Mouse (Mus musculus): ENCODE results near the gene Nedd1. TPM values are rescaled to one million over a fixed set of nuclear protein-coding genes. Genes with fewer than 3 reads are reported as not detected.

Gene Nedd1
- polyA plus RNA-seq, 1 experiment from 2014 or later = 53.9 TPM

DNA sequence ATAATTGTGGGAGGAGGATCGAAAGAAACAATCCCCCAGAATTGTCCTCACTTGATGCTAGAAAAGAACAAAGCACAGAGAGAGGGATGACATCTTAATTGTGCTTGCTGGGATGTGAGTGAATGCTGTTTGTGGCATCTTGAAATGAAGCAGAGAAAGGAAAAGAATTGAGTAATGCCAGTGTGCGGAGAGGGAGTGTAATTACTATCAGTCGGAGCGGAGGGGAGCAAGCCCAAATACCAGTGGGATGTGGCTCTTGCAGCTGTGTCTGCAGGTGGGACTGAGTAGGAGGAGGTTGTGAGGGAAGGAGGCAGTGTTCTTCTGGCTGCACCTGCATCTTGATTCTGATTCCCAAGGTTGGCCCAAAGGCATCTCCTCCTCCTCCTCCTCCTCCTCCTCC lies 69.0 kb downstream of the Nedd1 start:
- 77% methylated on average over 4 of the region's 4 CpGs for WGBS (ENCODE audit: insufficient replicate concordance)
- H3K4me2 ChIP-seq = no peak overlapping the region
- no peaks in the 10 kb centered on the region for H3K36me3 ChIP-seq (ENCODE audit: control insufficient read depth, insufficient read depth, low read length)
- no peak for ATAC-seq (replicated peaks; ENCODE audit: insufficient number of reproducible peaks, low FRiP score, low TSS enrichment)
- H3K4me1 ChIP-seq (ENCODE audit: control insufficient read depth, insufficient read depth, low read length) = no peaks in the 10 kb centered on the region
- H3K9me3 ChIP-seq (replicated peaks; ENCODE audit: control insufficient read depth, low read length) = no peaks in the 10 kb centered on the region
- H3K4me3 ChIP-seq (ENCODE audit: low read depth, low read length) = no peak overlapping the region
- no peaks in the 10 kb centered on the region; the same call in 1 of the 2 replicates for H3K27me3 ChIP-seq (ENCODE audit: control insufficient read depth, insufficient read depth, low read length)
- no peak overlapping the region for H3K9ac ChIP-seq (ENCODE audit: low read depth, low read length)
- no peak overlapping the region for H3K27ac ChIP-seq (ENCODE audit: low read depth, low read length)

- Histone ChIP-seq H3K9me3 (replicated peaks; ENCODE audit: control insufficient read depth, low read length) (no peaks in the 10 kb centered on the region), H3K36me3 (ENCODE audit: control insufficient read depth, insufficient read depth, low read length) (no peaks in the 10 kb centered on the region), H3K4me3 (ENCODE audit: low read depth, low read length) (no peak overlapping the region), H3K27ac (ENCODE audit: low read depth, low read length) (no peak overlapping the region), H3K27me3 (ENCODE audit: control insufficient read depth, insufficient read depth, low read length) (no peaks in the 10 kb centered on the region; the same call in 1 of the 2 replicates), H3K4me2 (no peak overlapping the region), H3K9ac (ENCODE audit: low read depth, low read length) (no peak overlapping the region), H3K4me1 (ENCODE audit: control insufficient read depth, insufficient read depth, low read length) (no peaks in the 10 kb centered on the region)
- ATAC-seq (replicated peaks; ENCODE audit: insufficient number of reproducible peaks, low FRiP score, low TSS enrichment) = no peak
- WGBS (ENCODE audit: insufficient replicate concordance) = 49% methylated on average over 3 of the region's 3 CpGs
Observed at GRCm38 (mm10) chr10:92652399-92652920, 69.8 kb downstream of the Nedd1 start.

DNA sequence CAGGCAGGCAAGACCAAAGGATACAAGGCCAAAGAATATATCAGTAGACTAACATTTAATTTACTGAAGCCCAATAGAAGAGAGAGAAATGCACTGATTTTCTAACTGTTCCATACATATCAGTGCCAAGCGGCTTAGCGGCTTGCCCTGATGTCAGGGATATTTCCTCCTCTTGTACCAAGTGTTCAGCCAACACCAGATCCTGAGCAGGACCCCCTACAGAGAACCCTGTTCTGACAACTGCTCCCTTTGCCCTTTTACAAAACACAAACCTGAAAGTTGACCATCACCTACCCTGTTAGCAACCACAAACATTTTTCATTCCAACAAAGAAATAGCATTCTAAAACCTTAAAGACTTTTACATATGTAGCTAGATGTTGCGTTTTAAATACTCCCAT lies 71.0 kb downstream of the Nedd1 start:
- Histone ChIP-seq H3K27me3 (ENCODE audit: control insufficient read depth, insufficient read depth, low read length) (no peaks in the 10 kb centered on the region; the same call in 1 of the 2 replicates), H3K36me3 (ENCODE audit: control insufficient read depth, insufficient read depth, low read length) (no peaks in the 10 kb centered on the region), H3K9me3 (replicated peaks; ENCODE audit: control insufficient read depth, low read length) (no peaks in the 10 kb centered on the region), H3K4me2 (no peak overlapping the region), H3K4me3 (ENCODE audit: low read depth, low read length) (no peak overlapping the region), H3K27ac (ENCODE audit: low read depth, low read length) (no peak overlapping the region), H3K4me1 (ENCODE audit: control insufficient read depth, insufficient read depth, low read length) (no peaks in the 10 kb centered on the region), H3K9ac (ENCODE audit: low read depth, low read length) (no peak overlapping the region)
- 83% methylated on average over 3 of the region's 3 CpGs for WGBS (ENCODE audit: insufficient replicate concordance)
- ATAC-seq (replicated peaks; ENCODE audit: insufficient number of reproducible peaks, low FRiP score, low TSS enrichment) = no peak

DNA sequence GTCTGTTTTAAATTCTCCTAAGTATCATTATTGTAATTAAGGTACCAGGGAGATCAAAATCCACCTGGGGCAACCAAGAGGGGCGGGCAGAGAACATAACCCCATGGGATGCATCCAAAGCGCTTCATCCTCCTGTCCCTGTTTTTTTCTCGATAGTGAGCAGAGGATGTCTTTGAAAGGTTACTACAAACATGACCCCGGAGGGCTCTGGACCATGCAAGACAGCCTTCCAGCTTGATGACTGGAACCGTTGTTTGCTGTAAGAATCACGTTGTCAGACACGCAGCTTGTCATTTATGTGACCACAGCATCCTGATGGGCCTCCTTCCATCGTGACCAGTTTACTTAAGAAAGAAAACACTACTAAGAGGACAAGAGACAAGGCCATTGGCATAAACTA lies 73.1 kb downstream of the Nedd1 start:
- Histone ChIP-seq H3K9ac (ENCODE audit: low read depth, low read length) (no peak overlapping the region), H3K4me3 (ENCODE audit: low read depth, low read length) (no peak overlapping the region), H3K36me3 (ENCODE audit: control insufficient read depth, insufficient read depth, low read length) (no peaks in the 10 kb centered on the region), H3K4me2 (no peak overlapping the region), H3K4me1 (ENCODE audit: control insufficient read depth, insufficient read depth, low read length) (no peaks in the 10 kb centered on the region), H3K27ac (ENCODE audit: low read depth, low read length) (no peak overlapping the region), H3K27me3 (ENCODE audit: control insufficient read depth, insufficient read depth, low read length) (no peaks in the 10 kb centered on the region), H3K9me3 (replicated peaks; ENCODE audit: control insufficient read depth, low read length) (no peaks in the 10 kb centered on the region)
- ATAC-seq (replicated peaks; ENCODE audit: insufficient number of reproducible peaks, low FRiP score, low TSS enrichment) = no peak
- WGBS (ENCODE audit: insufficient replicate concordance) = 71% methylated on average over 8 of the region's 8 CpGs

DNA sequence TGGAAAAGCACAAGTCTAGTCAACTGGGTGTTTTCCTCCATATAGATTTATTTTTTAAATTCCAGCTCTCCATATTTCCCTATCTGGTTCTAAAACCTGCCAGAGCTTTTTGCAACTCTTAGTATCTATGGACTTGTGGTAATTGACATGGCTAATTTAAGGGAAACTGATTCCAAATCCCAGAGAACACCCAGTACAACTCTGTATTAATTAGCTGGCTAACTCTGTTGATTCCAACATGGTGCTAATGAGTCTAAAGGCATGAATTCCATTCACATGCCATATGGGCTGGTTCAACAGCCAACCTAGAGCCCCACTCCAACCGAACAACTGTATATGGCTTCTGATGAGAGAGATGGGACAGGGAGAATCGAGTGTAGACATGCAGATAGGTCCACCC lies 74.5 kb downstream of the Nedd1 start:
- ATAC-seq (replicated peaks; ENCODE audit: insufficient number of reproducible peaks, low FRiP score, low TSS enrichment) = no peak
- Histone ChIP-seq H3K4me2 (no peak overlapping the region), H3K27me3 (ENCODE audit: control insufficient read depth, insufficient read depth, low read length) (no peaks in the 10 kb centered on the region), H3K36me3 (ENCODE audit: control insufficient read depth, insufficient read depth, low read length) (no peaks in the 10 kb centered on the region), H3K4me1 (ENCODE audit: control insufficient read depth, insufficient read depth, low read length) (no peaks in the 10 kb centered on the region), H3K27ac (ENCODE audit: low read depth, low read length) (no peak overlapping the region), H3K4me3 (ENCODE audit: low read depth, low read length) (no peak overlapping the region), H3K9ac (ENCODE audit: low read depth, low read length) (no peak overlapping the region), H3K9me3 (replicated peaks; ENCODE audit: control insufficient read depth, low read length) (no peaks in the 10 kb centered on the region)
- 77% methylated on average over 2 of the region's 2 CpGs for WGBS (ENCODE audit: insufficient replicate concordance)

GRCm38 (mm10) chr10:92643995-92644394 lies 78.2 kb downstream of the Nedd1 start:
- Histone ChIP-seq H3K36me3 (ENCODE audit: control insufficient read depth, insufficient read depth, low read length) (no peaks in the 10 kb centered on the region), H3K9me3 (replicated peaks; ENCODE audit: control insufficient read depth, low read length) (no peaks in the 10 kb centered on the region), H3K27me3 (ENCODE audit: control insufficient read depth, insufficient read depth, low read length) (no peaks in the 10 kb centered on the region), H3K27ac (ENCODE audit: low read depth, low read length) (no peak overlapping the region), H3K9ac (ENCODE audit: low read depth, low read length) (no peak overlapping the region), H3K4me1 (ENCODE audit: control insufficient read depth, insufficient read depth, low read length) (no peaks in the 10 kb centered on the region), H3K4me3 (ENCODE audit: low read depth, low read length) (no peak overlapping the region), H3K4me2 (no peak overlapping the region)
- no peak for ATAC-seq (replicated peaks; ENCODE audit: insufficient number of reproducible peaks, low FRiP score, low TSS enrichment)
- 70% methylated on average over 8 of the region's 8 CpGs for WGBS (ENCODE audit: insufficient replicate concordance)

- Histone ChIP-seq H3K4me1 (ENCODE audit: control insufficient read depth, insufficient read depth, low read length) (no peaks in the 10 kb centered on the region), H3K9ac (ENCODE audit: low read depth, low read length) (no peak overlapping the region), H3K4me2 (no peak overlapping the region), H3K4me3 (ENCODE audit: low read depth, low read length) (no peak overlapping the region), H3K9me3 (replicated peaks; ENCODE audit: control insufficient read depth, low read length) (no peaks in the 10 kb centered on the region), H3K27me3 (ENCODE audit: control insufficient read depth, insufficient read depth, low read length) (no peaks in the 10 kb centered on the region), H3K36me3 (ENCODE audit: control insufficient read depth, insufficient read depth, low read length) (no peaks in the 10 kb centered on the region), H3K27ac (ENCODE audit: low read depth, low read length) (no peak overlapping the region)
- no peak for ATAC-seq (replicated peaks; ENCODE audit: insufficient number of reproducible peaks, low FRiP score, low TSS enrichment)
Observed at GRCm38 (mm10) chr10:92641032-92641431, 81.2 kb downstream of the Nedd1 start.
